Mouse (Mus musculus) splenic B cell, adult 2 months (primary cell): ENCODE data around the gene Ubash3b.
A peak's percentile ranks its signal among the peaks of the same experiment; 100 is the strongest.

Source experiments
- DNase-seq: peaks from one replicate; pipeline ENCODE4 v3.0.0-alpha.2; 2011; ENCODE audit warnings: low read depth, low spot score
- H3K27me3 ChIP-seq: 2 replicates; pipeline ENCODE4 v1.6.1; 2012; ENCODE audit warnings: mild to moderate bottlenecking, low read length, moderate library complexity, mixed read lengths; ENCODE audit not compliant: control insufficient read depth, poor library complexity, insufficient read depth, severe bottlenecking
- H3K36me3 ChIP-seq: 2 replicates; pipeline ENCODE4 v1.6.1; 2012; ENCODE audit warnings: mild to moderate bottlenecking, low read length, moderate library complexity, mixed read lengths; ENCODE audit not compliant: control insufficient read depth, poor library complexity, insufficient read depth, severe bottlenecking

Gene Ubash3b

DNA sequence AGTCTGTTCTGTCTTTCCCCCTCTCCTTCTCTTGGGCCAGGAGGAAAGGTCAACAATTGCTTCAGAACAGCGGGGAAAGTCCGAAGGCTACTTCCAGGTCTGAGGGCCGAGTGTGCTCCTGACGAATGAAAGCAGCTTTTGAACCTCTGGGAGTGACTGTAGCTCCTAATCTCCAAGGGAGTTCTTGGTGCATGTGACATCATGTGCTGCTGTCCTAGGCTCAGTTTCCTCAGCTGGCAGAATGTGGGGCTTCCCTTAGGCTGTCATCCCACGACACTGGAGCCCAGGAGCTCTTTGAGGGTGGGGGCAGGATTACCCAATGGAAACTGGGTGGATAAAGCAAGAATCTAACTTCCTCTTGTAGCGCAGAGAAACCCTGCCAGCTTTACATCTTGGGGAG, at the start of gene Ubash3b:
TSS of gene Ubash3b (minus strand) at position 285 of the 400 bp plus-strand sequence.
- DNase-seq, result no peak
- Histone ChIP-seq H3K27me3 (no peaks in the 10 kb centered on the region), H3K36me3 (no peaks in the 10 kb centered on the region)

DNA sequence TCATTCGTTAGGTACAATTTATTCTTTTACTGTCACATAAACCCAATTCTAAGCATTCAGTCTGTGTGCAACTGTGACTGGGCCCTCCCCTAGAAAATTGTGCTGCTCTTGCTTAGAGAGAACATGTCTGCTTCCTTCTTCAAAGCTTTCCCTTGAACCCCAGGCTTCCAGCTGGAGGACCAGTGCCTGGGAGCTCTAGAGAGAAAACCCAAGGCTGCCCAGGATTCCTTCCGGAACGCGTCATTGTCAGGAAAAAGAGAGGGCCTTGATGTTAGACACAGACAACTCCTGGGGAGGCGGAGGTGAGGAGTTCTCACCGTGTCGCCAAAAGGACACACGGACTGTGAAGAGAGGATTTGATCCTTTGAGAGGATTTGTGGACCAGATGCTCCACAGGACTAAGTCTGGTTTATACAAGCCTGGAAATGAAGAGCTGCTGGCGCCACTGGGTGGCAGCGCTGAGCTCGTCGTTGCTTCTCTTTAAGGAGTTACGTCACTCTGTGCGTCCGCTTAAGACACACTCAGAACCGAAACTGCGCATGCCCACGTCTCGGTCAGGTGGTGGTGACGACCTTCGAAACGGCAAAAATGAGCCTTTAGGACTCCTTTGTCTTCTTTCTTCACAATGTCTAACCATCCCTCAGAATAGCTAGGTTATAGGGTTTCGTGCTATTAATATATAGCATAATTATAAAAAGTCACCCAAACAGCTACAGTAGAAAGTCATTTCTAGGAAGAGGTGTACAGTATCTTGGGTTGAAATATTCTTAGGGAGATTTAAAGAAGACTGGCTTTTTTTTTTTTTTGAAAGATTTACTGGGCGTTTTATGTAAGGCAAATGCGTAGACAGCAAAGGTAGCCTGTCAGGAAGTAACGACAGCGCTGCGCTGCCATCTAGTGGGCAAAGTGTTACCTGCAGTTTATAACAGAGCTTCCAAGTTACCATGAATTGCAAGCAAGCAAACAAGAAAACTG, 45.9 kb upstream of the Ubash3b start:
- peak; percentile 99 for DNase-seq
- no peaks in the 10 kb centered on the region for H3K36me3 ChIP-seq
- no peaks in the 10 kb centered on the region for H3K27me3 ChIP-seq

GRCm38 (mm10) chr9:41206717-41207116, 45.2 kb upstream of the Ubash3b start:
- DNase-seq, result no peak
- Histone ChIP-seq H3K36me3 (no peaks in the 10 kb centered on the region), H3K27me3 (no peaks in the 10 kb centered on the region)

GRCm38 (mm10) chr9:41205267-41205666, 43.8 kb upstream of the Ubash3b start:
- H3K36me3 ChIP-seq, result no peaks in the 10 kb centered on the region
- H3K27me3 ChIP-seq, result no peaks in the 10 kb centered on the region
- peak; percentile 17 for DNase-seq

- Histone ChIP-seq H3K27me3 (no peaks in the 10 kb centered on the region), H3K36me3 (no peaks in the 10 kb centered on the region)
- DNase-seq, result no peak
Observed at GRCm38 (mm10) chr9:41199456-41200252, 38.2 kb upstream of the Ubash3b start.

DNA sequence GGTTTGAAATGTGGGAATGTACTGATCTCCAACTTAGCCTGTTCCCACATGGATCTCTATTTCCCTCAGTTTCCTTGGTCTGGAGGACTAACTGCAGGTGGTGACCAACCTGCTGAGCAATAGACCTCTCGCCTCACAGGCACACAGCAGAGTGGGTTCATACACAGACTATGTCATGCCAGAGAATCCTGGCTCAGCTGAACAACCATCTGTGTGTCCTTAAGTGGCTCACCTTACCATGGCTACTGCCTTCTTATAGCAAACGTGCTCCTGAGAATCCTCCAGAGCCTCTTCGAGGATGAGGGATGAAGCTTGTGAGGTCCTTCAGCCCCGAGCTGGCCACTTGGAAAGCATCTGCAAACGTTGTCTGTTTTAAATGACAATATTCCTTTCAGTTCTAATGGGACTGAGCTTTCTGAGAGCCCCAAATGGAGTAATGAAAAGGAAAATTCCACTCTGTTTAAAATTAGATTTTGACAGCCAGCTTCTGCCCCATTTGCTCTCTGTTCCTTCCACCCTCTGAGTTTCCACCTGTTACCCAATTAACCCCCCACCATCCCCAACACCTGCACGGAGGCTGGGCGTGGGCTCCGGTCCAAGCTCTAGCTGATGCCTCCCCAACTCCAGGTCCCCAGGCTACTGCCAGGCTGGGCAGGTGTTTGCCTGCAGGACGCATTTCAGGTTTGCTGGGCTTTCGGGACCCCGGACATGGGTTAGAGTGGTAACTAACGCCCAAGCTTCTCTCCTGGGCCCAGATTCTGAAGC, 37.2 kb upstream of the Ubash3b start:
- Histone ChIP-seq H3K27me3 (no peaks in the 10 kb centered on the region), H3K36me3 (no peaks in the 10 kb centered on the region)
- DNase-seq, result no peak

DNA sequence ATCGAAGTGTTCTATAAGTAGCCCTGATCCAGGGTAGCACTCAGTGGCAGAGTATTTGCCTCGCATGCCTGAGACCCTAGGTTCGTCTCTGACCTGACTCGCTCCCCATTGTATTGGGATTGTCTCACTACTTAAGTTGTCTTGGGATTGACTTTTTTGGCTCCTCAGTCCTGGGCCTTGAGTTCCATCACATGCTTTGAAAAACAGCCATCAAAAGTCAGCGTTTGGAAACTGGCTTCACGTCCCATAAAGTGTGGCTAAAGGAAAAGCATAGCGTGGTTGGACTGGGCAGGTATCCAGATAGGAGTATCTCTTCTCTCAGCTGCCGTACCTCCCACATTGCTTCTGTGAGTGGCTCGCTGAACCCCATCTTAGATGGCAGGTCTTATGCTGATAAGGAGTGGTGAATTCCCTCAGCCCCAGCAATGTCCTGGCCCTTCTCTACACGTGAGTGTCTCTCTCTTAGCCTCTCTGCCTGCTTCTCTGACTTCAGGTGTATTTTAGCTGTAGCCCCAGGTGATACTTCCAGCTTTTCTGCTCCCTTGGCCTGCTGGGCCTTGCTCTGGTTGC, 34.3 kb upstream of the Ubash3b start:
- DNase-seq, result no peak
- Histone ChIP-seq H3K27me3 (no peaks in the 10 kb centered on the region), H3K36me3 (no peaks in the 10 kb centered on the region)

- no peak for DNase-seq
- Histone ChIP-seq H3K36me3 (no peaks in the 10 kb centered on the region), H3K27me3 (no peaks in the 10 kb centered on the region)
Observed at GRCm38 (mm10) chr9:41191651-41192210, 30.2 kb upstream of the Ubash3b start.

DNA sequence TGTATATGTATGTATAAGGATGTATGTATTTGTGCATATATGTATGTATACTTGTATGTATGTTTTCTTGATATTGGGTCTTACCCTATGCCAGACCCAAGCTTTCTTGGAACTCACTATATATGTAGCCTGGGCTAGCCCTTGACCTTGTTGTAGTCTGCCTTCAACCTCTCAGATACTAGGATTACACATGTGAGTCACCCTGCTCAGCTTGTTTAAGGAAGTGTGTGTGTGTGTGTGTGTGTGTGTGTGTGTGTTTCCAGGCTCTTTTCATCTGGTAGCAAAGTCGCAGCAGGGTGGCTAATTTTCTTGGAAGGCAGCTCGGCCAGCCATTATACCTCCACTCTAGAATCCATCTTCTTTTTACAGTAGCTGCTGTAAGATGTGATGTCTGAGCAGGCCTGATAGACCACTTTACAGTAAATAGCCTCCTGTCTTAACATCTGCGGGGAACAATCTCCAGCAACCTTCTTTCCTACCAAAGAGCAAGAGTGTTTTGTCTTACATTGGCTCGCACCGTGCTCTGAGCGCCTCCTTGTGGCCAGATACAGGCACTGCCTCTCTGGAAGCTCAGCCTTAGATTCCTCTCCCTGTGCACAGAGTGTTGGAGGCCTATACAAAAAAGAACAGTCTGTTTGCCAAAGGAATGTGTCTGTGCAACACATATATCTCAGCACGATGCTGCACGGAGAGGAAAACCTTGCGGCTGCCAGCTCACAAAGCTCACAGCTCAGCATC, 29.4 kb upstream of the Ubash3b start:
- no peaks in the 10 kb centered on the region for H3K36me3 ChIP-seq
- H3K27me3 ChIP-seq, result no peaks in the 10 kb centered on the region
- DNase-seq, result peak; percentile 78

GRCm38 (mm10) chr9:41187939-41188338, 26.4 kb upstream of the Ubash3b start:
- DNase-seq, result no peak
- H3K36me3 ChIP-seq, result no peaks in the 10 kb centered on the region
- H3K27me3 ChIP-seq, result no peaks in the 10 kb centered on the region

- no peak for DNase-seq
- Histone ChIP-seq H3K36me3 (no peaks in the 10 kb centered on the region), H3K27me3 (no peaks in the 10 kb centered on the region)
Observed at GRCm38 (mm10) chr9:41187498-41187897, 26.0 kb upstream of the Ubash3b start.

DNA sequence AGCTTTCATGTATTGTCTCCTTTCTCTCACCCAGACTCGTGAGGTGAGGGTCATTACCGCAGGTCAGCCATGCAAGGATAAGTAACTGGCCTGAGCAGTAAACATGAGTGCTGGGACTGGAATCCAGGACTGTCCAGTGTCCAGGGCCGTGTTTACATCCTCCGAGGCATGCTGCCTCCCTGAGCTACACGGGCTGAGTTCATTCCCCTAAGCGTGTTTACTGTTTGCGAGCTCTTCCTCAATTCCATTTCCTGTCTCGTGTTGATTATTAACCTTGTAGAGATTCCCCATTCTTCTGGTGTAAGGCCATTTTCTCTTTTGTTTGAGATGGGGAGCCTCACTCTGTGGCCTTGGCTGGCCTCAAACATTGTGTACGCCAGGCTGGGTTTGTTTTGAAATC, 23.8 kb upstream of the Ubash3b start:
- H3K27me3 ChIP-seq, result no peaks in the 10 kb centered on the region
- DNase-seq, result no peak
- H3K36me3 ChIP-seq, result no peaks in the 10 kb centered on the region

- Histone ChIP-seq H3K27me3 (no peaks in the 10 kb centered on the region), H3K36me3 (no peaks in the 10 kb centered on the region)
- peak; percentile 71 for DNase-seq
Observed at GRCm38 (mm10) chr9:41182550-41182949, 21.1 kb upstream of the Ubash3b start.
